Mouse (Mus musculus): ENCODE results near the gene Ccnt2. TPM values are rescaled to one million over a fixed set of nuclear protein-coding genes. Genes with fewer than 3 reads are reported as not detected.

The Ccnt2 gene
- polyA plus RNA-seq, 1 experiment from 2014 or later = 64.6 TPM

DNA sequence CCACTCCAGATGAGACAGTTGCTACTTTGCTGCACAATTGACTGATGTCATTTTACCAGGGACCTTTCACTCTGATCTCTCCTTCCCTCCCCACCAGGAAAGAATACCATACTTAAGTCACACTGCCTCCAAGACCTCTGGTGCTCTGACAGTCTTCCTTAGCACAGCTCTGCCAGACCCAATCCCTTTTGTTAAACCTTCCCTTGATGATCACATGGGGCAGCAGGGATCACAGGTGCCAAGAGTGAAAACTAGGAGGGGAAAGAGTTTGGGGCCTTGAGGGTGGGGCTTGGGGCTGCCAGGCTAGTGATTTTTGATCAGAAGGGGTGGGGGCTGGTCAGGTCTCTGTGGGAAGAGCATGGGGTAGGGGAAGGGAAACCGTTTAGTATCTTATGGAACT, 22.8 kb downstream of the Ccnt2 start:
- Histone ChIP-seq H3K9ac (ENCODE audit: low read depth, low read length) (no peak overlapping the region), H3K9me3 (ENCODE audit: control insufficient read depth, low read length) (no peaks in the 10 kb centered on the region), H3K36me3 (ENCODE audit: control insufficient read depth, insufficient read depth, low read length) (peaks cover 13% of the 10 kb centered on the region), H3K27me3 (replicated peaks; ENCODE audit: control insufficient read depth, insufficient read depth, low read length) (no peaks in the 10 kb centered on the region), H3K4me1 (replicated peaks; ENCODE audit: control insufficient read depth, insufficient read depth, low read length) (no peaks in the 10 kb centered on the region), H3K4me3 (ENCODE audit: low read depth, low read length) (no peak overlapping the region), H3K4me2 (no peak overlapping the region), H3K27ac (ENCODE audit: low read depth, low read length) (no peak overlapping the region)
- ATAC-seq (replicated peaks; ENCODE audit: low FRiP score) = no peak
- WGBS = 61% methylated on average over 1 of the region's 1 CpGs
- DNase-seq (ENCODE audit: low spot score) = no peak

DNA sequence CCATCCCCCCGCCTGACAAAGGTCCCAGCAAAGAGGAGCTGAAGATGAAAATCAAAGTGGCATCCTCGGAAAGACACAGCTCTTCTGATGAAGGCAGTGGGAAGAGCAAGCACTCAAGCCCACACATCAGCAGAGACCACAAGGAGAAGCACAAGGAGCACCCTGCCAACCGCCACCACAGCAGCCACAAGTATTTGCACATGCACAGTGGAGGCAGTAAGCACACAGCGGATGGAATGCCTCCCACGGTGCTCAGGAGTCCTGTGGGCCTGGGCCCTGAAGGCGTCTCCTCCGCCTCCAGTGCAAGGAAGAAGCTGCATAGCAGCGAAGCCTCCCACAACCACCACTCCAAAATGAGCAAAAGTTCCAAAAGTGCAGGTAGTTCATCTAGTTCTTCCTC, 29.0 kb downstream of the Ccnt2 start:
- Histone ChIP-seq H3K9me3 (ENCODE audit: control insufficient read depth, low read length) (no peaks in the 10 kb centered on the region), H3K27ac (ENCODE audit: low read depth, low read length) (no peak overlapping the region), H3K9ac (ENCODE audit: low read depth, low read length) (no peak overlapping the region), H3K4me1 (replicated peaks; ENCODE audit: control insufficient read depth, insufficient read depth, low read length) (no peaks in the 10 kb centered on the region), H3K27me3 (replicated peaks; ENCODE audit: control insufficient read depth, insufficient read depth, low read length) (no peaks in the 10 kb centered on the region), H3K4me2 (no peak overlapping the region), H3K36me3 (ENCODE audit: control insufficient read depth, insufficient read depth, low read length) (peaks cover 33% of the 10 kb centered on the region), H3K4me3 (ENCODE audit: low read depth, low read length) (no peak overlapping the region)
- WGBS = 90% methylated on average over 8 of the region's 8 CpGs
- DNase-seq (ENCODE audit: low spot score) (no peak), ATAC-seq (replicated peaks; ENCODE audit: low FRiP score) (no peak)

DNA sequence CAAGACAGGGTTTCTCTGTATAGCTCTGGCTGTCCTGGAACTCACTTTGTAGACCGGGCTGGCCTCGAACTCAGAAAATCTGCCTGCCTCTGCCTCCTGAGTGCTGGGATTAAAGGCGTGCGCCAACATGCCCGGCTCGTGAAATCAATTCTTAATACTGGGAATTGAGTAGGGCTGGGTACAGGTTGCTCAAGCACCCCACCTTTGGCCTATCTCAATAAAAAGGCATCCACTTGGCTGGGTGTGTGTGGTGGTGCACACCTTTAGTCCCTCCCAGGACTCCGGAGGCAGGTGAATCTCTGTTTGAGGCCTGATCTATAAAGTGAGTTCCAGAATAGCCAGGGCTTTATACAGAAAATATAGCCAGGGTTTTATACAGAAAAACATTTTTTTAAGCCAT, 34.7 kb downstream of the Ccnt2 start:
- H3K27ac ChIP-seq (ENCODE audit: low read depth, low read length) = no peak overlapping the region
- WGBS = 97% methylated on average over 7 of the region's 7 CpGs

DNA sequence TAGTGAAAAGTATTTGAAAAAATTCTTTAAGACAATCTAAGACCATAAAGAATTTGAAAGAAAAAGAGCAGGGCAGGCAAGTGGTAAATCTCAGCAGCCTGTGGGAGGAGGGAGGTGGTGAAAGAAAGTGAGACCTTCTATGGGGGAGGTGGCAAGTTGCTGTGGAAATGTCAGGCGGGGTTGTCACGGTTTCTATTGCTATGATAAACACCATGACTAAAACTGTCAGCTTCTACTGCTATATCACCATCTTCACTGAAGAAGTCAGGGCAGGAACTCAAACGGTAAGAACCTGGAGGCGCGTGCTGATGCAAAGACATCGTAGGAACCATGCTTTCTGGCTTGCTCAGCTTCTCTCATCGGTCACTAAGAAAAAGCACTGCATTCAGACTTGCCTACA, 39.0 kb downstream of the Ccnt2 start:
- H3K27ac ChIP-seq (ENCODE audit: low read depth, low read length) = no peak overlapping the region
- DNase-seq (ENCODE audit: low spot score) (no peak), ATAC-seq (replicated peaks; ENCODE audit: low FRiP score) (no peak)
- 68% methylated on average over 7 of the region's 7 CpGs for WGBS
- no peaks in the 10 kb centered on the region for H3K4me1 ChIP-seq (replicated peaks; ENCODE audit: control insufficient read depth, insufficient read depth, low read length)
- no peaks in the 10 kb centered on the region for H3K9me3 ChIP-seq (ENCODE audit: control insufficient read depth, low read length)
- H3K27me3 ChIP-seq (replicated peaks; ENCODE audit: control insufficient read depth, insufficient read depth, low read length) = no peaks in the 10 kb centered on the region
- H3K4me2 ChIP-seq = no peak overlapping the region
- H3K36me3 ChIP-seq (ENCODE audit: control insufficient read depth, insufficient read depth, low read length) = no peaks in the 10 kb centered on the region
- no peak overlapping the region for H3K9ac ChIP-seq (ENCODE audit: low read depth, low read length)
- no peak overlapping the region for H3K4me3 ChIP-seq (ENCODE audit: low read depth, low read length)

More for the DNA sequence above, 34.7 kb downstream of the Ccnt2 start:
- ATAC-seq (replicated peaks; ENCODE audit: low FRiP score) = no peak
- Histone ChIP-seq H3K4me1 (replicated peaks; ENCODE audit: control insufficient read depth, insufficient read depth, low read length) (no peaks in the 10 kb centered on the region), H3K4me2 (no peak overlapping the region), H3K9ac (ENCODE audit: low read depth, low read length) (no peak overlapping the region), H3K27me3 (replicated peaks; ENCODE audit: control insufficient read depth, insufficient read depth, low read length) (no peaks in the 10 kb centered on the region), H3K9me3 (ENCODE audit: control insufficient read depth, low read length) (no peaks in the 10 kb centered on the region), H3K36me3 (ENCODE audit: control insufficient read depth, insufficient read depth, low read length) (peaks cover 8% of the 10 kb centered on the region), H3K4me3 (ENCODE audit: low read depth, low read length) (no peak overlapping the region)
- DNase-seq (ENCODE audit: low spot score) = no peak

DNA sequence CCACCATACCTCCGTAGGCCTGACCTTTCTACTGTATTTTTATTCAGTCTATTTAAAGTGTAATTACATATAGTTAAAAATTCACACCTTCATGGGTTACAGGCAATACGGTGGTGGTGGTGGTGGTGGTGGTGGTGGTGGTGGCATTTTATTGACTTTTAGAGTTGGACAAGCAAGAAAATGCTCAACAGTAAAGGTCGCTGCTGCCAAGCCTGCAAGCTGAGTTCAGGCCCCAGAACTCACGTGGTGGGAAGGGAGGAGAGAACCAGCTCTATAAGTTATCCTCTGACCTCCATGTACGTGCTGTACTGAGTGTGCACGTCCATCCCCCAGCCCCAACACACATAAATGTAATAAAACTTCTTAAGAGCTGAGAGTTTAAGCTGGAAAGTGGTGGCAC, 42.4 kb downstream of the Ccnt2 start:
- H3K4me2 ChIP-seq = no peak overlapping the region
- H3K9me3 ChIP-seq (ENCODE audit: control insufficient read depth, low read length) = no peaks in the 10 kb centered on the region
- DNase-seq (ENCODE audit: low spot score) (no peak), ATAC-seq (replicated peaks; ENCODE audit: low FRiP score) (no peak)
- H3K4me1 ChIP-seq (replicated peaks; ENCODE audit: control insufficient read depth, insufficient read depth, low read length) = no peaks in the 10 kb centered on the region
- 75% methylated on average over 6 of the region's 6 CpGs for WGBS
- no peak overlapping the region for H3K4me3 ChIP-seq (ENCODE audit: low read depth, low read length)
- no peak overlapping the region for H3K27ac ChIP-seq (ENCODE audit: low read depth, low read length)
- H3K27me3 ChIP-seq (replicated peaks; ENCODE audit: control insufficient read depth, insufficient read depth, low read length) = no peaks in the 10 kb centered on the region
- H3K36me3 ChIP-seq (ENCODE audit: control insufficient read depth, insufficient read depth, low read length) = no peaks in the 10 kb centered on the region
- H3K9ac ChIP-seq (ENCODE audit: low read depth, low read length) = no peak overlapping the region

DNA sequence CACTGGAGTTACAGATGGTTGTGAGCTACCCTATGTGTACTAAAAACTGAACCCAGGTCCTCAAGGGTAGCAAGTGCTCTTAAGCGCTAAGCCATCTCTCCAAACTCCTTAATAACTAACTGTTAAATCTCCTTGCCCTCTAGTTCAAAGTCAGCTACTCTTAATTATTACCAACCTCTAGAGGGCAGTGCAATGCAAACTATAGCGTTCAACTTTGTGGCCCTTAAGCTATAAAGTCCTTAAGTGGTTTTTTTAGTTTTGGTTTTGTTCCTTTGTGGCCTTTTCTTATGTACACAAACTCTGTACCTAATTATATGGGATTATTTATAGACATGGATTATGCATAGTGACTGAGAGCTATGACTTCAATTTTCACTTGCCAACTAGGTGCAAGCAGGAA, 53.4 kb downstream of the Ccnt2 start:
- no peak overlapping the region for H3K4me2 ChIP-seq
- 18% methylated on average over 2 of the region's 2 CpGs for WGBS
- H3K36me3 ChIP-seq (ENCODE audit: control insufficient read depth, insufficient read depth, low read length) = no peaks in the 10 kb centered on the region
- no peak overlapping the region for H3K4me3 ChIP-seq (ENCODE audit: low read depth, low read length)
- DNase-seq (ENCODE audit: low spot score) (no peak), ATAC-seq (replicated peaks; ENCODE audit: low FRiP score) (0 out of 2 replicates have a peak, but pooled peaks have one; percentile 23)
- no peaks in the 10 kb centered on the region for H3K27me3 ChIP-seq (replicated peaks; ENCODE audit: control insufficient read depth, insufficient read depth, low read length)
- no peaks in the 10 kb centered on the region for H3K9me3 ChIP-seq (ENCODE audit: control insufficient read depth, low read length)
- H3K9ac ChIP-seq (ENCODE audit: low read depth, low read length) = no peak overlapping the region
- no peak overlapping the region for H3K27ac ChIP-seq (ENCODE audit: low read depth, low read length)
- no peaks in the 10 kb centered on the region for H3K4me1 ChIP-seq (replicated peaks; ENCODE audit: control insufficient read depth, insufficient read depth, low read length)

DNA sequence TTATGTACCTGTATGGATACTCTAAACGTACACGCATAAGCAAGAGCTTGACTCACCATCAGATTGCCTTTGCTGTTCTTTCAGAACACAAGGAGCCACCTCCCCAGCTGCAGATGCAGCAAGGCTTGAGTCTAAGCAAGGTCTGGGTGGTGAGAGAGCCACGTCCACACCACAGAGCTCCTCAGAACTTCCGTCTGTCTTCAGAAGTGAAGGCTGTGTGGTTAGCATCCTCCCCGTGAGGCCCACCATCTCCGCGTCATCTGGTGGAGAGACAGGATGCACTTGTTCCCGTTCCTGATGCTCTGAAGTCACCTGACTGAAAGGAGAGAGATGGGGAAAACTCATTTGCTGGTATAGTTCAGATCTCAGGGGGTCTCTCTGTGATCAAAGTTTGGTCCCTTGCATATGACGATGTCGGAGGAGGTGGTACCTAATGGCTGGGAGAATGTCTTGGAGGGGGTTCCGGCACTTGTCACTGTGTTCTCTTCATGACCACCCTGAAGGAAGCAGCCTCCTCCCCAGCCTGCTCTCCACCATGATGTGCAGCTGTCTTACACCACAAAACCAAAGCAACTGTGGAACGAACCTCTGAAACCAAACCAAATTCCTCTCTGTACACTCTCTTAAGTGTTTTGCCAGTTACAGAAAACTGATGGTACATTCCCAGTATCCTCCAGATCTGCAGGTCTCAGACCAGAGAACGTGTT, 56.4 kb downstream of the Ccnt2 start:
- no peak overlapping the region for H3K4me3 ChIP-seq (ENCODE audit: low read depth, low read length)
- H3K36me3 ChIP-seq (ENCODE audit: control insufficient read depth, insufficient read depth, low read length) = no peaks in the 10 kb centered on the region
- H3K27me3 ChIP-seq (replicated peaks; ENCODE audit: control insufficient read depth, insufficient read depth, low read length) = no peaks in the 10 kb centered on the region
- ATAC-seq (replicated peaks; ENCODE audit: low FRiP score) (no peak), DNase-seq (ENCODE audit: low spot score) (no peak)
- no peak overlapping the region for H3K27ac ChIP-seq (ENCODE audit: low read depth, low read length)
- 58% methylated on average over 13 of the region's 13 CpGs for WGBS
- H3K4me1 ChIP-seq (replicated peaks; ENCODE audit: control insufficient read depth, insufficient read depth, low read length) = peaks cover 5% of the 10 kb centered on the region; the same call in 1 of the 2 replicates
- no peak overlapping the region for H3K4me2 ChIP-seq
- no peaks in the 10 kb centered on the region for H3K9me3 ChIP-seq (ENCODE audit: control insufficient read depth, low read length)
- no peak overlapping the region for H3K9ac ChIP-seq (ENCODE audit: low read depth, low read length)

DNA sequence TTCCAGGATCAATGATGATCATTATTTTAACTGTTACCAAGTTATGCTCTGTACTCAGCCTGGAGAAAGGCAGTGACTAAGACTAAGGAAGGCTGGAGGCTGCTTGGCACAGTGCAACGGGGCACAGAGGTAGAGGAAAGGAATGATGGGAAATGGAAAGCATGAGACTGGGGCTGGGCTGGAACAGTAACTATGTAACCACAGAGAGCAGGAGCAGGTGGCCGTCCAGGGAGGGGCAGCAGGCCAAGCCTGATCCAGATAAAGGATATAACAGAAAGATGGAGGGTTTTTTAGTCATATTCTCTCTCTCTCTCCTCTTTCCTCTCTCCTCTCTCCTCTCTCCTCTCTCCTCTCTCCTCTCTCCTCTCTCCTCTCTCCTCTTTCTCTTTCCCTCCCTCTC, 59.8 kb downstream of the Ccnt2 start:
- Histone ChIP-seq H3K9me3 (ENCODE audit: control insufficient read depth, low read length) (no peaks in the 10 kb centered on the region), H3K36me3 (ENCODE audit: control insufficient read depth, insufficient read depth, low read length) (no peaks in the 10 kb centered on the region), H3K27me3 (replicated peaks; ENCODE audit: control insufficient read depth, insufficient read depth, low read length) (no peaks in the 10 kb centered on the region), H3K9ac (ENCODE audit: low read depth, low read length) (no peak overlapping the region), H3K4me3 (ENCODE audit: low read depth, low read length) (no peak overlapping the region), H3K27ac (ENCODE audit: low read depth, low read length) (no peak overlapping the region), H3K4me1 (replicated peaks; ENCODE audit: control insufficient read depth, insufficient read depth, low read length) (peaks cover 5% of the 10 kb centered on the region; the same call in 1 of the 2 replicates), H3K4me2 (no peak overlapping the region)
- ATAC-seq (replicated peaks; ENCODE audit: low FRiP score) (peak; percentile 54), DNase-seq (ENCODE audit: low spot score) (no peak)
- WGBS = 25% methylated on average over 2 of the region's 2 CpGs

DNA sequence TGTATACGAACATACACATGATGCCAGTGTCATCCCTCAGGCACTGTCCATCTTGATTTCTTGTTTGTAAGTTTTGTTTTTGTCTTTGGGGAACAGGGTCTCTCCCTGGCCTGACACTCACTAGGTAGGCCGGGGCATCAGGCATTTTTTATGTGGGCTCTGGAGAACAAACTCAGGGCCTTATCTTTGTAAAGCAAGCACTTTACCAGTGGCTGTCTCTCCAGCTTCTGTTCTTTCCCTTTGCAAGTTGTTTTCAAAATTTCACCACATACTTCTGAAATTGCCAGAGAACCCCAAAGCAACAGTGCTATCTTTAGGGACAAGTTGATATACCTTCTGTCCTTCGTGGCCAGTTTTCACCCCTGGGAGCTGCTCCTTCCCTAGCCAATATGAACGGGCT, 60.2 kb downstream of the Ccnt2 start:
- Histone ChIP-seq H3K27me3 (replicated peaks; ENCODE audit: control insufficient read depth, insufficient read depth, low read length) (no peaks in the 10 kb centered on the region), H3K4me2 (no peak overlapping the region), H3K9me3 (ENCODE audit: control insufficient read depth, low read length) (no peaks in the 10 kb centered on the region), H3K27ac (ENCODE audit: low read depth, low read length) (no peak overlapping the region), H3K9ac (ENCODE audit: low read depth, low read length) (no peak overlapping the region), H3K4me1 (replicated peaks; ENCODE audit: control insufficient read depth, insufficient read depth, low read length) (peaks cover 5% of the 10 kb centered on the region; the same call in 1 of the 2 replicates), H3K4me3 (ENCODE audit: low read depth, low read length) (no peak overlapping the region), H3K36me3 (ENCODE audit: control insufficient read depth, insufficient read depth, low read length) (no peaks in the 10 kb centered on the region)
- no peak for ATAC-seq (replicated peaks; ENCODE audit: low FRiP score)
- DNase-seq (ENCODE audit: low spot score) = no peak
- 46% methylated on average over 4 of the region's 4 CpGs for WGBS

Data from liver, embryonic 11.5 days (tissue).